Mouse (Mus musculus) liver, adult 2 months (tissue): ENCODE results near the gene Lrrc1. TPM values are rescaled to one million over a fixed set of nuclear protein-coding genes. Genes with fewer than 3 reads are reported as not detected.
A peak's percentile ranks its signal among the peaks of the same experiment; 100 is the strongest.

Experiments
- DNase-seq: peaks from one replicate; pipeline ENCODE4 v3.0.0-alpha.2; 2011; ENCODE audit warnings: low read depth, low spot score; ENCODE audit errors: extremely low read depth
- H3K27ac ChIP-seq: fragments of 200-500 bp; replicated peaks from 2 replicates; pipeline ENCODE4 v1.5.1; 2012; ENCODE audit warnings: low read depth, mild to moderate bottlenecking, control low read depth, inconsistent platforms, low read length; ENCODE audit not compliant: insufficient read depth
- H3K27me3 ChIP-seq: fragments of 200-500 bp; 2 replicates; pipeline ENCODE4 v1.6.1; 2012; ENCODE audit warnings: mild to moderate bottlenecking, moderate library complexity, low read length, inconsistent platforms; ENCODE audit not compliant: control insufficient read depth, insufficient read depth
- H3K36me3 ChIP-seq: fragments of 200-500 bp; 2 replicates; pipeline ENCODE4 v1.6.1; 2012; ENCODE audit warnings: low read length, inconsistent platforms; ENCODE audit not compliant: control insufficient read depth, insufficient read depth
- H3K4me1 ChIP-seq: fragments of 200-500 bp; 2 replicates; pipeline ENCODE4 v1.6.1; 2011; ENCODE audit warnings: low read length; ENCODE audit not compliant: control insufficient read depth, insufficient read depth
- H3K4me3 ChIP-seq: fragments of 200-500 bp; 2 replicates; pipeline ENCODE4 v1.5.1; 2011; ENCODE audit warnings: low read depth, mild to moderate bottlenecking, control low read depth, low read length, moderate library complexity; ENCODE audit not compliant: insufficient read depth
- H3K79me2 ChIP-seq: fragments of 200-500 bp; 2 replicates; pipeline ENCODE4 v1.6.1; 2012; ENCODE audit warnings: inconsistent platforms, mild to moderate bottlenecking, low read length, moderate library complexity; ENCODE audit not compliant: control insufficient read depth, insufficient read depth
- H3K9ac ChIP-seq: fragments of 200-500 bp; 2 replicates; pipeline ENCODE4 v1.6.1; 2012; ENCODE audit warnings: low read depth, mild to moderate bottlenecking, control low read depth, inconsistent platforms, low read length
- CTCF ChIP-seq: fragments of 200-500 bp; IDR thresholded peaks from 2 replicates; pipeline ENCODE4 v1.5.1; 2011; ENCODE audit warnings: low read depth, low read length, control low read depth
- POLR2A ChIP-seq: fragments of 200-500 bp; IDR thresholded peaks from 2 replicates; pipeline ENCODE4 v1.6.1; 2011; ENCODE audit warnings: low read length, control low read depth; ENCODE audit not compliant: insufficient read depth; ENCODE audit errors: extremely low read depth
- WGBS: fragments of 180-500 bp; shearing (Covaris S2); methylation state at CpG from one replicate; pipeline ENCODE4 v1.1.7; 2018; 5-methylcytosine and 5-hydroxymethylcytosine counted together
- polyA plus RNA-seq: library from polyadenylated mRNA; depleted of rRNA; stranded (reverse); fragments of >200 nt; gene quantifications from 2 replicates; pipeline ENCODE4 v1.2.3, GENCODE M21; 2012; rRNA removed
- total RNA-seq: library from RNA; depleted of rRNA; stranded (reverse); fragments of >200 nt; gene quantifications from 2 replicates; pipeline ENCODE4 v1.2.3, GENCODE M21; 2014; rRNA removed

Gene Lrrc1
- total RNA-seq (1.4 and 1.5 TPM in 2 replicates), polyA plus RNA-seq (0.32 and 0.40 TPM in 2 replicates)

DNA sequence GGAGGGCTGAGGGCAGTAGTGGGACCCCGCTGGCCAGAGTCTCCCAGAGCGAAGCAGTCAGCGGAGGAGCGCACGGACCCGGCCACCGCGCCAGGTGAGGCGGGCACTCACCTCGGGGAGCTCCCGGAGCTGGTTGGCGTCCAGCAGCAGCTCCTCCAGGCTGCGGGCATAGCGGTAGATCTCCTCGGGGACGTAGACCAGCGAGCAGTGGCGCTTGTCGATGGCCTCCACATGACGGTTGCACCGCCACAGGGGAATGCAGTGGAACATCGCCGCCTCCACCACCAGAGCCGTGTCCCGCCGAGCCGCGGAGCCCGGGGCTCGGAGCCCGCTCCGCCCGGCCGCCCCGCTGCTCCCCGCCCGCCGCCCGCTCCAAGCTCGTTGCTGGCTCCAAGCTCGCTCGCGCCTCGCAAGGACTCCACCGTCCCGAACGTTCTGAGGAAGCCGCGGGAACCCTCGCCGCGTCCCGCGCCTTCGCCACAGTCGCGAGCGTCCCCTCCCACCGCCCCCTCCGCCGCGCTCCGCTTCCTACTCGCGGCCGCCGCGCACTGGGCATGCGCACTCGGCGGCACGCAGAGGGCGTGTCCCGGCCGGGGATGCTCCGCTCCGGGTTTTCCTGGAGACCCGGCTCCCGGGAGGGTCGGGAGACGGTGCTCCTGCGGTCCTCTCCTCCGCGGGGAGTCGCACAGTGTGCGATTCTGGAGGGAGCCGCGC, at the start of gene Lrrc1:
Gene Lrrc1, minus strand, starts transcription at position 517 of the 714 bp plus-strand sequence.
- Histone ChIP-seq H3K4me1 (no peaks in the 10 kb centered on the region), H3K4me3 (peak within 1 kb of the TSS; percentile 89), H3K79me2 (no peaks in the 10 kb centered on the region), H3K27me3 (0 out of 2 replicates have a peak, but pooled peaks cover 5% of the 10 kb centered on the region), H3K9ac (peak within 1 kb of the TSS; percentile 78), H3K36me3 (no peaks in the 10 kb centered on the region), H3K27ac (no peak within 1 kb of the TSS)
- WGBS, result under 1% methylated on average over 82 of the region's 88 CpGs
- peak; percentile 16 for DNase-seq
- TF ChIP-seq POLR2A, result no peak
- no peak for TF ChIP-seq CTCF

DNA sequence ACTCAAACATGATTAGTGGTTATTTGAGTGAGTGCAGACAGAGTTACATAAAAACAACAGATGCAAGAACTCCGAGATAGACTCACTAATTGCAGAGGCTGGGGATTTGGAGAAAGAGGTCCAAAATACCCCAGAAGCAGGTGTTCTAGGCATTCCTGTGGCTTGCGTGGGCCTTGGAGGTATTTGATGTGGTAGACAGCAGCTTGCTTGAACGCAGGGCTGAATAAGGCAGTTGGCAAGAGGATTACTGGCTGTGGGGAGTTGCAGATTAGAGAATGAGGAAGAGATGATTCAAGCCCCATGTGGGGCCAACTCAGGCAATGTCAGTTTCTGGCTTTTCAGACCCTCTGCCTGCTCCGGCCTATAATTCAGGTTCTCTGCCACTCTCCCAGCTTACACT, 47.8 kb upstream of the Lrrc1 start:
- TF ChIP-seq POLR2A (no peak), CTCF (no peak)

DNA sequence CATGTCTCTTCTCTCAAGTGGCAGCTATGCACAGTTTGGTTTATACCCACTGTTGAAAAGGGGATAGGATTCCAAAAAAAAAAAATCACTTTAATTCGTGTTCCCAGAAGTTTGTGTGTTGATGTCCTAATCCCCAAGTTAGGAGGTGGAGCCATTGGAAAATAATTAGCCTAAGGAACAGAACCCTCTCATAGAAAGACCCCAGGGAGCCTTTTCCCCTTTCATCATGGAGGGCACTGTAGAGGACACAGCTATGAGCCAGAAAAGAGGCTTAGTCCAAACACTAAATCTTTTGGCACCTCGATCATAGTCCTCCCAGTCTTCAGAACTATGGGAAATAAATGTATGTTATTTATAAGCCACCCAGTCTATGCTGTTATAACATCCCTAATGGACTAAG, 44.8 kb upstream of the Lrrc1 start:
- WGBS, result 53% methylated on average over 2 of the region's 2 CpGs

More for the DNA sequence above, 47.8 kb upstream of the Lrrc1 start:
- Histone ChIP-seq H3K27ac (no peak overlapping the region), H3K4me3 (no peak overlapping the region), H3K36me3 (no peaks in the 10 kb centered on the region), H3K79me2 (no peaks in the 10 kb centered on the region), H3K27me3 (no peaks in the 10 kb centered on the region), H3K4me1 (no peaks in the 10 kb centered on the region), H3K9ac (no peak overlapping the region)
- 78% methylated on average over 4 of the region's 4 CpGs for WGBS
- no peak for DNase-seq

DNA sequence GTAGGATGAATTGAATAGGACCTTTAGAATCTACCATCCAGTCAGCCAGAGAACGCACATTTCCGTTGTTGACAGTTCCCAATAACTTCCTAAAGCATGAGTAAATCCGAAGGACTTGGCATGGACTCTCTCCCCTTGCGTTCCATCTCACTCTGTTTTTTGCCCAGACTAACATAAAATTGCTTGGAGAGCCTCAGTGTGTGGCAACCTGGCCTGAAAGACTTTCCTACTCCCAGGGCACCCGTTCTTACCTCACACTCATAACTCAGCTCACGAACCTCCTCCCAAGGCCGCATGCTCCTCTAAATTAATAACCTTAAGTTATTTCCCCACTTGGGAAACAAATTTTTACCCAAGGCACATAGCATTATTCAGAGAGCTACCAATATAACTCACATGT, 42.9 kb upstream of the Lrrc1 start:
- DNase-seq, result no peak
- Histone ChIP-seq H3K9ac (no peak overlapping the region), H3K79me2 (no peaks in the 10 kb centered on the region), H3K36me3 (no peaks in the 10 kb centered on the region), H3K4me1 (no peaks in the 10 kb centered on the region), H3K27me3 (no peaks in the 10 kb centered on the region), H3K4me3 (no peak overlapping the region), H3K27ac (no peak overlapping the region)
- TF ChIP-seq POLR2A, result no peak
- TF ChIP-seq CTCF, result no peak
- 92% methylated on average over 7 of the region's 7 CpGs for WGBS

More for the DNA sequence above, 44.8 kb upstream of the Lrrc1 start:
- DNase-seq, result no peak
- no peak overlapping the region for H3K4me3 ChIP-seq
- TF ChIP-seq POLR2A (no peak), CTCF (no peak)
- no peak overlapping the region for H3K9ac ChIP-seq
- no peaks in the 10 kb centered on the region for H3K79me2 ChIP-seq
- no peaks in the 10 kb centered on the region for H3K4me1 ChIP-seq
- H3K36me3 ChIP-seq, result no peaks in the 10 kb centered on the region
- no peak overlapping the region for H3K27ac ChIP-seq
- no peaks in the 10 kb centered on the region for H3K27me3 ChIP-seq

DNA sequence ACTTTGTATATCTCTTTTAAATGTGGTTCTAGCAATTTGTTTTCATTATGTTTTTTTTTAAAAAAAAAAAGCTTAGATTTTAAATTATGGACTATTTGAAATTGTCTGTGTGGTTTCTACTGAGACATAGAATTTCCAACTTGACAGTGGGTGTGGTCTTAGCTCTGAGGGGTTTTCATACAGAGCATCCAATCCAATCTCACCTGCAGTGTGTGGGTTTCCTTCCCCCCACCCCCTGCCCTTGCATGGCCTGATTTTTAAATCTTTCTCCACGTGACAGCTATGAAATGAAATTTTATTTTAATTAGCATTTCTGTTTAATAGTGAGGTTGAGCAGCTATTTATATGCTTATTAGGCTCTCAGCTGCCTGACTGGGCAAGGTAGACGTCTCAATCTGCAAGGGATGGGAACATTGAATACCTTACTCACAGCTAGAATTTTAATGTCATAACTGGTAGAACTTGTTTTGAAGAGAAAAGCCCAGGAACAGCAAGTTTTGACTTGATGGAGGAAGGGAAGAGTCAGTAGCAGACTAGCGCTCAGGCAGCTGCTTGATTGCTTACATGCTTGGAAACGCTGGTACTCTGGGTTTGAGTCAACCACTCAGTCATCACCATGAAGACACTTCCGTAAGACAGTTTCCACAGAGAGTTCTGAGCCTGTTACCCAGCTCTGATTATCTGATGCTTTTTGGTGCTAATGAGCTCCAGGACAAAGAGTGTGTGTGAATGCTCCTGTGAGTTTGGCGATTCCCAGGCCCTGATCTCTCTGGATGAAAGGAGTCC, 42.3 kb upstream of the Lrrc1 start:
- 70% methylated on average over 6 of the region's 6 CpGs for WGBS
- H3K4me1 ChIP-seq, result no peaks in the 10 kb centered on the region
- DNase-seq, result no peak

More for the DNA sequence above, 42.3 kb upstream of the Lrrc1 start:
- H3K27me3 ChIP-seq, result no peaks in the 10 kb centered on the region
- no peak overlapping the region for H3K9ac ChIP-seq
- H3K79me2 ChIP-seq, result no peaks in the 10 kb centered on the region
- TF ChIP-seq POLR2A (no peak), CTCF (no peak)
- H3K36me3 ChIP-seq, result no peaks in the 10 kb centered on the region
- H3K27ac ChIP-seq, result no peak overlapping the region
- H3K4me3 ChIP-seq, result no peak overlapping the region
